Mouse (Mus musculus) heart, adult 2 months (tissue): ENCODE measurements around the gene Olfr560. TPM values are rescaled to one million over a fixed set of nuclear protein-coding genes. Genes with fewer than 3 reads are reported as not detected.

ENCODE experiments used
- DNase-seq, 2 experiments: peaks; one replicate each; pipeline ENCODE4 v3.0.0; 2021
- H3K27ac ChIP-seq: fragments of 200-600 bp; 2 replicates; pipeline ENCODE4 v1.8.1; 2022
- H3K27me3 ChIP-seq: fragments of 200-500 bp; 2 replicates; pipeline ENCODE4 v1.6.1; 2012; ENCODE audit warnings: mild to moderate bottlenecking, low read length, inconsistent platforms, mixed read lengths; ENCODE audit not compliant: control insufficient read depth, insufficient read depth
- H3K36me3 ChIP-seq: fragments of 200-500 bp; 2 replicates; pipeline ENCODE4 v1.6.1; 2012; ENCODE audit warnings: low read length, inconsistent platforms; ENCODE audit not compliant: control insufficient read depth, insufficient read depth
- H3K4me1 ChIP-seq: fragments of 200-500 bp; 2 replicates; pipeline ENCODE4 v1.6.1; 2011; ENCODE audit warnings: low read length; ENCODE audit not compliant: control insufficient read depth, insufficient read depth
- H3K4me3 ChIP-seq: fragments of 200-600 bp; 2 replicates; pipeline ENCODE4 v1.8.1; 2022
- H3K79me2 ChIP-seq: fragments of 200-500 bp; replicated peaks from 2 replicates; pipeline ENCODE4 v1.6.1; 2012; ENCODE audit warnings: mild to moderate bottlenecking, inconsistent platforms, low read length, moderate library complexity, mixed read lengths; ENCODE audit not compliant: control insufficient read depth, insufficient read depth
- H3K9ac ChIP-seq: fragments of 200-500 bp; 2 replicates; pipeline ENCODE4 v1.6.1; 2012; ENCODE audit warnings: low read depth, mild to moderate bottlenecking, control low read depth, inconsistent platforms, low read length, mixed read lengths
- CTCF ChIP-seq: fragments of 200-600 bp; IDR thresholded peaks from 2 replicates; pipeline ENCODE4 v1.8.1; 2022; ENCODE audit warnings: antibody characterized with exemption, mild to moderate bottlenecking, moderate library complexity
- EP300 ChIP-seq: fragments of 200-500 bp; IDR thresholded peaks from 2 replicates; pipeline ENCODE4 v1.6.1; 2011; ENCODE audit warnings: low read depth, low read length, control low read depth; ENCODE audit not compliant: insufficient read depth
- POLR2A ChIP-seq: fragments of 200-500 bp; IDR thresholded peaks from 2 replicates; pipeline ENCODE4 v1.6.1; 2011; ENCODE audit warnings: mild to moderate bottlenecking, low read depth, low read length, control low read depth; ENCODE audit not compliant: insufficient read depth
- WGBS: fragments of 180-500 bp; shearing (Covaris S2); methylation state at CpG from one replicate; pipeline ENCODE4 v1.1.7; 2018; 5-methylcytosine and 5-hydroxymethylcytosine counted together
- intact Hi-C: fragments of 180-260 bp; cut with DNase I; formaldehyde crosslinking; loops from one replicate; pipeline ENCODE4 v1.15.1; 2025
- polyA plus RNA-seq: library from polyadenylated mRNA; depleted of rRNA; stranded (reverse); fragments of >200 nt; gene quantifications from 2 replicates; pipeline ENCODE4 v1.2.3, GENCODE M21; 2012; rRNA removed
- total RNA-seq, 2 experiments: library from RNA; stranded (reverse); gene quantifications; 2 replicates each; pipeline ENCODE4 v1.2.3; 2021

Gene Olfr560
- total and polyA plus RNA-seq, 3 experiments: 0.20 TPM; not detected in 2

- Histone ChIP-seq H3K9ac (no peak within 1 kb of the TSS), H3K4me1 (no peaks in the 10 kb centered on the region), H3K4me3 (no peak within 1 kb of the TSS), H3K79me2 (no peaks in the 10 kb centered on the region), H3K27ac (no peak within 1 kb of the TSS), H3K27me3 (no peaks in the 10 kb centered on the region), H3K36me3 (no peaks in the 10 kb centered on the region)
- no peak for DNase-seq
- TF ChIP-seq POLR2A (no peak), EP300 (no peak), CTCF (no peak)
- intact Hi-C loops: no loop called here
These were observed 31.8 kb downstream of the Olfr560 start, which contains the start of gene Olfr559 for GRCm38 (mm10) chr7:102727391-102727790. TSS of gene Olfr559 (minus strand) at chr7:102727491.

- H3K4me1 ChIP-seq: no peaks in the 10 kb centered on the region
- H3K9ac ChIP-seq: no peak within 1 kb of the TSS
- no peaks in the 10 kb centered on the region for H3K79me2 ChIP-seq
- WGBS: 30% methylated on average over 1 of the region's 1 CpGs
- no peak for DNase-seq
- no peak within 1 kb of the TSS for H3K4me3 ChIP-seq
- no peaks in the 10 kb centered on the region for H3K36me3 ChIP-seq
- no peaks in the 10 kb centered on the region for H3K27me3 ChIP-seq
- no peak within 1 kb of the TSS for H3K27ac ChIP-seq
- intact Hi-C loops: no loop called here
- TF ChIP-seq POLR2A (no peak), EP300 (no peak), CTCF (no peak)
These were observed 40.2 kb downstream of the Olfr560 start, which contains the start of gene Olfr33 for GRCm38 (mm10) chr7:102718970-102719369. TSS of gene Olfr33 (minus strand) at chr7:102719070.

- TF ChIP-seq CTCF (no peak), POLR2A (no peak), EP300 (no peak)
- no peaks in the 10 kb centered on the region for H3K36me3 ChIP-seq
- H3K27me3 ChIP-seq: no peaks in the 10 kb centered on the region
- H3K4me3 ChIP-seq: no peak within 1 kb of the TSS
- no peaks in the 10 kb centered on the region for H3K79me2 ChIP-seq
- H3K4me1 ChIP-seq: no peaks in the 10 kb centered on the region
- no peak within 1 kb of the TSS for H3K27ac ChIP-seq
- no peak within 1 kb of the TSS for H3K9ac ChIP-seq
- intact Hi-C loops: no loop called here
- DNase-seq: no peak
These were observed 57.3 kb downstream of the Olfr560 start, which contains the start of gene Olfr558 for GRCm38 (mm10) chr7:102701915-102702314. TSS of gene Olfr558 (plus strand) at chr7:102702215.

Other genes starting within 250 kb of the Olfr560 start
Only the 30 nearest of the 31 such genes appear.
- gene Olfr547, start 224.6 kb downstream of the Olfr560 start, total RNA-seq: not detected
- not detected in 2 replicates for gene Olfr547, start 224.6 kb downstream of the Olfr560 start, polyA plus RNA-seq
- not detected for gene Olfr548-ps1, start 218.5 kb downstream of the Olfr560 start, total RNA-seq
- gene Olfr548-ps1, start 218.5 kb downstream of the Olfr560 start, polyA plus RNA-seq: not detected in 2 replicates
- gene Olfr549, start 209.5 kb downstream of the Olfr560 start, total RNA-seq: not detected
- not detected in 2 replicates for gene Olfr549, start 209.5 kb downstream of the Olfr560 start, polyA plus RNA-seq
- 1 to 10 TPM; 3.7 to 6.1 TPM for gene Trim21, start 193.9 kb downstream of the Olfr560 start, total RNA-seq
- 3.7 and 6.2 TPM in 2 replicates for gene Trim21, start 193.9 kb downstream of the Olfr560 start, polyA plus RNA-seq
- gene Olfr550, start 187.9 kb downstream of the Olfr560 start, total RNA-seq: under 1 TPM in 1 of 2 experiments, not detected in 1; 0.07 TPM
- gene Olfr550, start 187.9 kb downstream of the Olfr560 start, polyA plus RNA-seq: 0.56 and 0.86 TPM in 2 replicates
- not detected for gene Olfr551, start 167.5 kb downstream of the Olfr560 start, total RNA-seq
- not detected in 2 replicates for gene Olfr551, start 167.5 kb downstream of the Olfr560 start, polyA plus RNA-seq
- gene Olfr552, start 161.6 kb downstream of the Olfr560 start, total RNA-seq: under 1 TPM; 0.13 to 0.20 TPM
- not detected in 2 replicates for gene Olfr552, start 161.6 kb downstream of the Olfr560 start, polyA plus RNA-seq
- gene Olfr553, start 141.1 kb downstream of the Olfr560 start, total RNA-seq: not detected
- not detected in 2 replicates for gene Olfr553, start 141.1 kb downstream of the Olfr560 start, polyA plus RNA-seq
- not detected for gene Olfr554, start 120.9 kb downstream of the Olfr560 start, total RNA-seq
- gene Olfr554, start 120.9 kb downstream of the Olfr560 start, polyA plus RNA-seq: not detected in 2 replicates
- not detected for gene Olfr555, start 100.5 kb downstream of the Olfr560 start, total RNA-seq
- not detected in 2 replicates for gene Olfr555, start 100.5 kb downstream of the Olfr560 start, polyA plus RNA-seq
- not detected for gene Olfr556, start 94.5 kb downstream of the Olfr560 start, total RNA-seq
- gene Olfr556, start 94.5 kb downstream of the Olfr560 start, polyA plus RNA-seq: not detected in 2 replicates
- 1 to 10 TPM; 8.1 to 9.5 TPM for gene Trim68, start 72.0 kb downstream of the Olfr560 start, total RNA-seq
- gene Trim68, start 72.0 kb downstream of the Olfr560 start, polyA plus RNA-seq: 20.4 and 33.3 TPM in 2 replicates
- gene Olfr557, start 63.5 kb downstream of the Olfr560 start, total RNA-seq: not detected
- not detected in 2 replicates for gene Olfr557, start 63.5 kb downstream of the Olfr560 start, polyA plus RNA-seq
- gene Olfr558, start 57.2 kb downstream of the Olfr560 start, total RNA-seq: 1 to 10 TPM; 3.0 to 3.8 TPM
- gene Olfr558, start 57.2 kb downstream of the Olfr560 start, polyA plus RNA-seq: 3.5 and 8.4 TPM in 2 replicates
- not detected for gene Olfr33, start 40.3 kb downstream of the Olfr560 start, total RNA-seq
- gene Olfr33, start 40.3 kb downstream of the Olfr560 start, polyA plus RNA-seq: 0.33 TPM in 1 of 2 replicates, not detected in the other
- gene Olfr559, start 31.9 kb downstream of the Olfr560 start, total RNA-seq: not detected
- not detected in 2 replicates for gene Olfr559, start 31.9 kb downstream of the Olfr560 start, polyA plus RNA-seq
- under 1 TPM; 0.57 to 0.86 TPM for gene Olfr78, start 105 bp upstream of the Olfr560 start, total RNA-seq
- gene Olfr78, start 105 bp upstream of the Olfr560 start, polyA plus RNA-seq: 6.2 and 12.7 TPM in 2 replicates
- gene Olfr561, start 11.9 kb upstream of the Olfr560 start, total RNA-seq: not detected
- gene Olfr561, start 11.9 kb upstream of the Olfr560 start, polyA plus RNA-seq: not detected in 2 replicates
- gene Olfr564, start 44.1 kb upstream of the Olfr560 start, total RNA-seq: not detected
- not detected in 2 replicates for gene Olfr564, start 44.1 kb upstream of the Olfr560 start, polyA plus RNA-seq
- not detected for gene Olfr566, start 99.4 kb upstream of the Olfr560 start, total RNA-seq
- gene Olfr566, start 99.4 kb upstream of the Olfr560 start, polyA plus RNA-seq: not detected in 2 replicates
- gene Olfr568, start 117.8 kb upstream of the Olfr560 start, total RNA-seq: not detected
- not detected in 2 replicates for gene Olfr568, start 117.8 kb upstream of the Olfr560 start, polyA plus RNA-seq
- gene Olfr569, start 131.5 kb upstream of the Olfr560 start, total RNA-seq: not detected
- gene Olfr569, start 131.5 kb upstream of the Olfr560 start, polyA plus RNA-seq: not detected in 2 replicates
- gene Olfr570, start 135.2 kb upstream of the Olfr560 start, total RNA-seq: not detected
- not detected in 2 replicates for gene Olfr570, start 135.2 kb upstream of the Olfr560 start, polyA plus RNA-seq
- gene Olfr571, start 158.2 kb upstream of the Olfr560 start, total RNA-seq: not detected
- not detected in 2 replicates for gene Olfr571, start 158.2 kb upstream of the Olfr560 start, polyA plus RNA-seq
- gene Olfr572, start 165.0 kb upstream of the Olfr560 start, total RNA-seq: not detected
- not detected in 2 replicates for gene Olfr572, start 165.0 kb upstream of the Olfr560 start, polyA plus RNA-seq
- gene Olfr573-ps1, start 183.2 kb upstream of the Olfr560 start, total RNA-seq: not detected
- gene Olfr573-ps1, start 183.2 kb upstream of the Olfr560 start, polyA plus RNA-seq: not detected in 2 replicates
- gene Olfr574, start 189.1 kb upstream of the Olfr560 start, total RNA-seq: not detected
- not detected in 2 replicates for gene Olfr574, start 189.1 kb upstream of the Olfr560 start, polyA plus RNA-seq
- gene Olfr575, start 199.4 kb upstream of the Olfr560 start, total RNA-seq: not detected
- gene Olfr575, start 199.4 kb upstream of the Olfr560 start, polyA plus RNA-seq: not detected in 2 replicates
- not detected for gene Olfr576, start 203.3 kb upstream of the Olfr560 start, total RNA-seq
- not detected in 2 replicates for gene Olfr576, start 203.3 kb upstream of the Olfr560 start, polyA plus RNA-seq
- gene Olfr577, start 216.6 kb upstream of the Olfr560 start, total RNA-seq: not detected
- gene Olfr577, start 216.6 kb upstream of the Olfr560 start, polyA plus RNA-seq: not detected in 2 replicates